Mouse (Mus musculus) embryonic facial prominence, embryonic 15.5 days (tissue): ENCODE data around the gene Gm20696. TPM values are rescaled to one million over a fixed set of nuclear protein-coding genes. Genes with fewer than 3 reads are reported as not detected.

ENCODE experiments used
- ATAC-seq: fragments of 200-750 bp; cut with Nextera tagmentation; 2 replicates; pipeline ENCODE4 v1.8.0; 2017; ENCODE audit warnings: low read depth, moderate TSS enrichment; ENCODE audit not compliant: insufficient number of reproducible peaks, low FRiP score, low TSS enrichment
- H3K27ac ChIP-seq: fragments of 300-500 bp; sonication (generic); replicated peaks from 2 replicates; pipeline ENCODE4 v1.5.1; 2015; ENCODE audit warnings: mild to moderate bottlenecking, inconsistent platforms
- H3K27me3 ChIP-seq: fragments of 300-500 bp; sonication (generic); 2 replicates; pipeline ENCODE4 v1.6.1; 2015; ENCODE audit warnings: inconsistent platforms
- H3K36me3 ChIP-seq: fragments of 300-500 bp; sonication (generic); 2 replicates; pipeline ENCODE4 v1.6.1; 2015; ENCODE audit warnings: mild to moderate bottlenecking, inconsistent platforms
- H3K4me1 ChIP-seq: fragments of 300-500 bp; sonication (generic); 2 replicates; pipeline ENCODE4 v1.6.1; 2015; ENCODE audit warnings: inconsistent platforms
- H3K4me2 ChIP-seq: fragments of 300-500 bp; sonication (generic); replicated peaks from 2 replicates; pipeline ENCODE4 v1.6.1; 2015; ENCODE audit warnings: mild to moderate bottlenecking, inconsistent platforms
- H3K4me3 ChIP-seq: fragments of 300-500 bp; sonication (generic); replicated peaks from 2 replicates; pipeline ENCODE4 v1.5.1; 2015; ENCODE audit warnings: mild to moderate bottlenecking, inconsistent platforms
- H3K9ac ChIP-seq: fragments of 300-500 bp; sonication (generic); 2 replicates; pipeline ENCODE4 v1.6.1; 2015; ENCODE audit warnings: inconsistent platforms
- H3K9me3 ChIP-seq: fragments of 300-500 bp; sonication (generic); replicated peaks from 2 replicates; pipeline ENCODE4 v1.6.1; 2016; ENCODE audit warnings: inconsistent platforms
- WGBS: fragments of 180-500 bp; shearing (Covaris S2); methylation state at CpG from one replicate; pipeline ENCODE4 v1.1.7; 2015; 5-methylcytosine and 5-hydroxymethylcytosine counted together
- polyA plus RNA-seq: library from polyadenylated mRNA; unstranded; fragments of >200 nt; fragmentation: Nextera tagmentation; extraction: Ambion mirVana; gene quantifications from 2 replicates; pipeline ENCODE4 v1.2.1, GENCODE M21; 2015

Gene Gm20696
- polyA plus RNA-seq, 1 experiment from 2014 or later: 1.7 TPM

GRCm38 (mm10) chr6:99335174-99335830 lies 331.3 kb downstream of the Gm20696 start:
- Histone ChIP-seq H3K36me3 (no peaks in the 10 kb centered on the region), H3K4me2 (no peak overlapping the region), H3K9me3 (no peaks in the 10 kb centered on the region), H3K27ac (no peak overlapping the region), H3K4me1 (peaks cover 19% of the 10 kb centered on the region), H3K9ac (no peak overlapping the region), H3K4me3 (no peak overlapping the region), H3K27me3 (no peaks in the 10 kb centered on the region)
- no peak for ATAC-seq
- WGBS: 67% methylated on average over 13 of the region's 13 CpGs

GRCm38 (mm10) chr6:99334255-99334654 lies 332.3 kb downstream of the Gm20696 start:
- no peak for ATAC-seq
- Histone ChIP-seq H3K9ac (no peak overlapping the region), H3K4me3 (no peak overlapping the region), H3K27ac (no peak overlapping the region), H3K27me3 (no peaks in the 10 kb centered on the region), H3K36me3 (no peaks in the 10 kb centered on the region), H3K4me1 (peaks cover 15% of the 10 kb centered on the region), H3K9me3 (no peaks in the 10 kb centered on the region), H3K4me2 (no peak overlapping the region)
- 87% methylated on average over 3 of the region's 3 CpGs for WGBS

GRCm38 (mm10) chr6:99333127-99333526 lies 333.5 kb downstream of the Gm20696 start:
- WGBS: 86% methylated on average over 5 of the region's 5 CpGs
- no peaks in the 10 kb centered on the region for H3K9me3 ChIP-seq
- peaks cover 15% of the 10 kb centered on the region for H3K4me1 ChIP-seq
- no peak overlapping the region for H3K4me3 ChIP-seq
- H3K9ac ChIP-seq: no peak overlapping the region
- no peak overlapping the region for H3K27ac ChIP-seq
- no peaks in the 10 kb centered on the region for H3K36me3 ChIP-seq
- ATAC-seq: no peak
- H3K27me3 ChIP-seq: no peaks in the 10 kb centered on the region
- no peak overlapping the region for H3K4me2 ChIP-seq

GRCm38 (mm10) chr6:99330169-99330568 lies 336.4 kb downstream of the Gm20696 start:
- Histone ChIP-seq H3K4me1 (peaks cover 14% of the 10 kb centered on the region), H3K4me3 (no peak overlapping the region), H3K9me3 (no peaks in the 10 kb centered on the region), H3K4me2 (no peak overlapping the region), H3K27me3 (no peaks in the 10 kb centered on the region), H3K27ac (no peak overlapping the region), H3K9ac (no peak overlapping the region), H3K36me3 (no peaks in the 10 kb centered on the region)
- no peak for ATAC-seq
- WGBS: 77% methylated on average over 4 of the region's 4 CpGs

- no peaks in the 10 kb centered on the region for H3K9me3 ChIP-seq
These were observed 338.0 kb downstream of the Gm20696 start for GRCm38 (mm10) chr6:99328634-99329033.

GRCm38 (mm10) chr6:99328146-99328545 lies 338.5 kb downstream of the Gm20696 start:
- H3K4me3 ChIP-seq: no peak overlapping the region
- no peak for ATAC-seq

More at GRCm38 (mm10) chr6:99328634-99329033, 338.0 kb downstream of the Gm20696 start:
- no peak for ATAC-seq
- Histone ChIP-seq H3K36me3 (no peaks in the 10 kb centered on the region), H3K27ac (no peak overlapping the region), H3K27me3 (no peaks in the 10 kb centered on the region), H3K9ac (no peak overlapping the region), H3K4me3 (no peak overlapping the region), H3K4me1 (peaks cover 14% of the 10 kb centered on the region), H3K4me2 (no peak overlapping the region)
- WGBS: 18% methylated on average over 2 of the region's 2 CpGs

GRCm38 (mm10) chr6:99327721-99328120 lies 338.9 kb downstream of the Gm20696 start:
- Histone ChIP-seq H3K27ac (no peak overlapping the region), H3K4me2 (no peak overlapping the region), H3K9me3 (no peaks in the 10 kb centered on the region), H3K36me3 (no peaks in the 10 kb centered on the region), H3K4me3 (no peak overlapping the region), H3K27me3 (no peaks in the 10 kb centered on the region), H3K9ac (no peak overlapping the region), H3K4me1 (peaks cover 14% of the 10 kb centered on the region)
- ATAC-seq: no peak
- 75% methylated on average over 11 of the region's 11 CpGs for WGBS

More at GRCm38 (mm10) chr6:99328146-99328545, 338.5 kb downstream of the Gm20696 start:
- H3K27me3 ChIP-seq: no peaks in the 10 kb centered on the region
- H3K4me2 ChIP-seq: no peak overlapping the region
- H3K36me3 ChIP-seq: no peaks in the 10 kb centered on the region
- WGBS: 55% methylated on average over 6 of the region's 6 CpGs
- H3K9me3 ChIP-seq: no peaks in the 10 kb centered on the region
- H3K4me1 ChIP-seq: peaks cover 14% of the 10 kb centered on the region
- H3K27ac ChIP-seq: no peak overlapping the region
- H3K9ac ChIP-seq: no peak overlapping the region

GRCm38 (mm10) chr6:99325881-99326280 lies 340.7 kb downstream of the Gm20696 start:
- WGBS: 86% methylated on average over 2 of the region's 2 CpGs
- Histone ChIP-seq H3K4me3 (no peak overlapping the region), H3K27me3 (no peaks in the 10 kb centered on the region), H3K4me1 (peaks cover 14% of the 10 kb centered on the region), H3K27ac (no peak overlapping the region), H3K9ac (no peak overlapping the region), H3K9me3 (no peaks in the 10 kb centered on the region), H3K4me2 (no peak overlapping the region), H3K36me3 (no peaks in the 10 kb centered on the region)
- ATAC-seq: no peak

- no peaks in the 10 kb centered on the region for H3K27me3 ChIP-seq
- 87% methylated on average over 5 of the region's 5 CpGs for WGBS
- ATAC-seq: no peak
- H3K4me1 ChIP-seq: peaks cover 14% of the 10 kb centered on the region
- H3K36me3 ChIP-seq: no peaks in the 10 kb centered on the region
- H3K9me3 ChIP-seq: no peaks in the 10 kb centered on the region
- no peak overlapping the region for H3K4me3 ChIP-seq
- no peak overlapping the region for H3K4me2 ChIP-seq
- no peak overlapping the region for H3K27ac ChIP-seq
- no peak overlapping the region for H3K9ac ChIP-seq
These were observed 341.1 kb downstream of the Gm20696 start for GRCm38 (mm10) chr6:99325461-99325860.

- 83% methylated on average over 8 of the region's 8 CpGs for WGBS
- H3K9ac ChIP-seq: no peak overlapping the region
- H3K27ac ChIP-seq: no peak overlapping the region
- no peaks in the 10 kb centered on the region for H3K36me3 ChIP-seq
- no peak overlapping the region for H3K4me3 ChIP-seq
- no peaks in the 10 kb centered on the region for H3K27me3 ChIP-seq
- no peak for ATAC-seq
- no peak overlapping the region for H3K4me2 ChIP-seq
- no peaks in the 10 kb centered on the region; the same call in 1 of the 2 replicates for H3K4me1 ChIP-seq
- H3K9me3 ChIP-seq: no peaks in the 10 kb centered on the region
These were observed 344.3 kb downstream of the Gm20696 start for GRCm38 (mm10) chr6:99322132-99322904.

GRCm38 (mm10) chr6:99320444-99320843 lies 346.2 kb downstream of the Gm20696 start:
- WGBS: 79% methylated on average over 8 of the region's 8 CpGs
- no peak overlapping the region for H3K4me2 ChIP-seq

More at GRCm38 (mm10) chr6:99320444-99320843, 346.2 kb downstream of the Gm20696 start:
- no peak for ATAC-seq
- H3K4me3 ChIP-seq: no peak overlapping the region
- no peak overlapping the region for H3K27ac ChIP-seq
- H3K36me3 ChIP-seq: no peaks in the 10 kb centered on the region
- no peak overlapping the region for H3K9ac ChIP-seq
- no peaks in the 10 kb centered on the region for H3K27me3 ChIP-seq
- no peaks in the 10 kb centered on the region; the same call in 1 of the 2 replicates for H3K4me1 ChIP-seq
- no peaks in the 10 kb centered on the region for H3K9me3 ChIP-seq
